Mouse (Mus musculus): ENCODE measurements at regions not wholly inside any gene's neighbourhood (a gene's known extent, or its start where the extent isn't known, plus 50 kb on each side); places are given as distances from the start of the nearest gene placed in this dataset.
A peak's percentile ranks its signal among the peaks of the same experiment; 100 is the strongest.

DNA sequence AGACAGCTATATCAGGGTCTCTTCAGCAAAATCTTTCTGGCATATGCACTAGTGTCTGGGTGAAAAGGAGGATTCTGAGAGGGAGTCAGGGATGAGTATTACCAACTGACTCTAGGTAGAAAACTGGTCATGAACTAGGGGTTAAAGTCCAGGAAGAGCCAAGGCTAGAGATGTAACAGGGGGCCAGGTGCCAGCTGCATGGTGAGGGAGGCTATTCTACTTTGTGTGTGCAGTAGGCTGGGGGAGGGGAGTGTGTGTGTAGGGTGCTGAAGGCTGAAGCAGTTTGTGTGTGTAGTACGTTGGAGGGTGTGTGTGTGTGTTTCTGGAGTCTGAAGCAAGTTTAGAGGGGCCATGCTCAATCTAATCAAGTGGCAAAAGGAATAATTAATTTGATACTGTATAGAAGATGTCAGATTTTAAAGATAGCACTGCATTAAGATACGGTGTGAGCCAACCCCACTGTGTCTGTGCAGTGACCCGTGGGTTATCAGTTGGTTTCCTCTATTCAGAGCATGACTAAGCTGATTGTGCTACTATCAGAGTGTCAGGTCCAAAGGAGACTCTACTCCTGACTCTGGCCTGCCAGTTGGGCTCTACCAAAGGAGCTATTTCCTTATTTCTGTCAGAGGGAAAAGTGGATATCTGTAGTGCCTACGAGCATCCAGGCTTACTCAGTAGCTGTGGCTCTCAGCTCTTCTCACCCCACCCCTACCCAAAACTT lies 82.0 kb downstream of the Phlda1 start:
- no peaks in the 10 kb centered on the region for H3K36me3 ChIP-seq (ENCODE audit: control insufficient read depth, insufficient read depth, low read length)
- H3K27me3 ChIP-seq (ENCODE audit: control insufficient read depth, insufficient read depth, low read depth, low read length), result no peaks in the 10 kb centered on the region
- no peak overlapping the region for H3K4me3 ChIP-seq (ENCODE audit: low read length)
- WGBS, result 42% methylated on average over 4 of the region's 4 CpGs
- peaks cover 5% of the 10 kb centered on the region for H3K4me1 ChIP-seq (replicated peaks; ENCODE audit: control insufficient read depth, insufficient read depth, low read length)
- H3K9me3 ChIP-seq (ENCODE audit: control insufficient read depth, low read length), result no peaks in the 10 kb centered on the region
- no peak overlapping the region for H3K27ac ChIP-seq (ENCODE audit: low read length)
- no peak for ATAC-seq (ENCODE audit: low read depth)
- no peak overlapping the region for H3K9ac ChIP-seq (ENCODE audit: low read length)
- no peak overlapping the region for H3K4me2 ChIP-seq (ENCODE audit: low read depth, low read length)

DNA sequence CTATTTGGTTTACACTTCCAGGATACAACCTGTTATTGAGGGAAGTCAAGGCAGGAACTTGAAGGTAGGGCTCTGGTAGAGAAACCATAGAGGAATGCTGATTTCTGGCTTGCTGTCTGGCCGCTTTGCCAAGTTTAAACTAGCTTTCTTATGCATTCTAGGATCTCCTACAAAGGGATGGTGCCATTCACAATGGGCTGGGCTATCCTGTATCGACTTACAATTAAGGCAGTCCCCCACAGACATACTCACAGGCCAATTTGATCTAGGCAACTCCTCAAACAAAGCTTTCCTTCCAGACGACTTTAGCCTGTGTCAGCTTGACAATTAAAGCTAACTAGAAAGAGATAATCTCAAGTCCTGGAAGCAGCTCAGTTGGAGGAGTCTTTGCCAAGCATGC lies 83.1 kb downstream of the Phlda1 start:
- no peak overlapping the region for H3K9ac ChIP-seq (ENCODE audit: low read length)
- no peaks in the 10 kb centered on the region for H3K4me1 ChIP-seq (replicated peaks; ENCODE audit: control insufficient read depth, insufficient read depth, low read length)
- H3K4me2 ChIP-seq (ENCODE audit: low read depth, low read length), result no peak overlapping the region
- H3K27me3 ChIP-seq (ENCODE audit: control insufficient read depth, insufficient read depth, low read depth, low read length), result no peaks in the 10 kb centered on the region
- WGBS, result 68% methylated on average over 3 of the region's 3 CpGs
- ATAC-seq (ENCODE audit: low read depth), result no peak
- H3K4me3 ChIP-seq (ENCODE audit: low read length), result no peak overlapping the region
- no peak overlapping the region for H3K27ac ChIP-seq (ENCODE audit: low read length)
- no peaks in the 10 kb centered on the region for H3K9me3 ChIP-seq (ENCODE audit: control insufficient read depth, low read length)
- no peaks in the 10 kb centered on the region for H3K36me3 ChIP-seq (ENCODE audit: control insufficient read depth, insufficient read depth, low read length)

DNA sequence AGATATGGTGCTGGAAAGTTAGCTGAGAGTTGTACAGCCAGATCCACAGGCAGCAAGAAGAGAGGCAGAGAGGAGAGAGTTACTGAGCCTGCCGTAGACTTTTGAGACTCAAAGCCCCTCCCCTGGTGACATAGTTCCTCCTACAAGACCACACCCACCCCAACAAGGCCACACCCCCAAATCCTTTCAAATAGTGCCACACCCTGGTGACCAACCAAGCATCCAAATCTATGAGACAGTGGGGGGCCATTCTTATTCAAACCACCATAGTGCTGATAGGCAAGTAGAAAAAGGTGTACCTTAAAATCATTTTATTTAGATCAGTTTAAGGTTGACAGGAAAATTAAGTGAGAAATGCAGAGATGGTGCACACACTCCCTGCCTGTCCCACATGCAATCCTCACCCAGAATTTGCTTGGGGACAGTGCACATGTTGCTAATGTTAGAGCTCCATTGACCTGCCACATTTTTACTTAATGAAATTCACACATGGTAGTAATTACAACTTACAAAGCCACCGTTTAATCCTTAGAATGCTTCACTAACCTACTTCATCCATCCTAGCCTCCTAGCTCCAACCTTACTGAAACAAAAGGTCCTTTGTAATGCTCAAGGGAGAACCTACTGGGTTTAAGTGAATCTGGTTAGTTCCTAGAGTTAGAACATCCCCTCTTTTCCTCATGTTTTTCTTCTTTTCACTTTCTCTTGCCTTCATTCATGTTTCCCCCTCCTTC lies 86.5 kb downstream of the Phlda1 start:
- no peak overlapping the region for H3K4me3 ChIP-seq (ENCODE audit: low read length)
- no peak overlapping the region for H3K4me2 ChIP-seq (ENCODE audit: low read depth, low read length)
- ATAC-seq (ENCODE audit: low read depth), result no peak
- 72% methylated on average over 2 of the region's 2 CpGs for WGBS
- peaks cover 4% of the 10 kb centered on the region; the same call in 1 of the 2 replicates for H3K4me1 ChIP-seq (replicated peaks; ENCODE audit: control insufficient read depth, insufficient read depth, low read length)
- H3K27me3 ChIP-seq (ENCODE audit: control insufficient read depth, insufficient read depth, low read depth, low read length), result no peaks in the 10 kb centered on the region
- no peaks in the 10 kb centered on the region for H3K36me3 ChIP-seq (ENCODE audit: control insufficient read depth, insufficient read depth, low read length)
- no peaks in the 10 kb centered on the region for H3K9me3 ChIP-seq (ENCODE audit: control insufficient read depth, low read length)
- no peak overlapping the region for H3K27ac ChIP-seq (ENCODE audit: low read length)
- H3K9ac ChIP-seq (ENCODE audit: low read length), result no peak overlapping the region

DNA sequence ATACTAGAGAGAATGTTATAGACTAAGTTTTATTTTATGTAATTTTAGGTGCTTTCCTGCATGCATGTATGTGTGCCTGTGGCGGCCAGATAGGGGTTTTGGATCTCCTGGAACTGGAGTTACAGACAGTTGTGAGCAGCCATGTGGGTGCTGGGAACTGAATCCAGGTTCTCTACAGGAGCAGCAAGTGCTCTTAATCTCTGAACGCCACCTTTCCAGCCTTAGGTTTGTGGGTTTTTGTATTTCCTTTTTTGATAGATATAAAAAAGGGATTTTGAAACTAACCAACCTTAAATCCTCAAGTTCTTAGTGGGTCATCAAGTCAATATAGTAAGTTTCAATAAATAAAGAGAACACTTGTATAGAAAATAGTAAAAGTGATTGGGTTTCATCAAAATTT lies 87.2 kb downstream of the Phlda1 start:
- Histone ChIP-seq H3K4me2 (ENCODE audit: low read depth, low read length) (no peak overlapping the region), H3K9me3 (ENCODE audit: control insufficient read depth, low read length) (no peaks in the 10 kb centered on the region), H3K36me3 (ENCODE audit: control insufficient read depth, insufficient read depth, low read length) (no peaks in the 10 kb centered on the region), H3K27ac (ENCODE audit: low read length) (no peak overlapping the region), H3K9ac (ENCODE audit: low read length) (no peak overlapping the region), H3K27me3 (ENCODE audit: control insufficient read depth, insufficient read depth, low read depth, low read length) (no peaks in the 10 kb centered on the region), H3K4me1 (replicated peaks; ENCODE audit: control insufficient read depth, insufficient read depth, low read length) (peaks cover 4% of the 10 kb centered on the region; the same call in 1 of the 2 replicates), H3K4me3 (ENCODE audit: low read length) (no peak overlapping the region)
- 94% methylated on average over 2 of the region's 2 CpGs for WGBS
- no peak for ATAC-seq (ENCODE audit: low read depth)

DNA sequence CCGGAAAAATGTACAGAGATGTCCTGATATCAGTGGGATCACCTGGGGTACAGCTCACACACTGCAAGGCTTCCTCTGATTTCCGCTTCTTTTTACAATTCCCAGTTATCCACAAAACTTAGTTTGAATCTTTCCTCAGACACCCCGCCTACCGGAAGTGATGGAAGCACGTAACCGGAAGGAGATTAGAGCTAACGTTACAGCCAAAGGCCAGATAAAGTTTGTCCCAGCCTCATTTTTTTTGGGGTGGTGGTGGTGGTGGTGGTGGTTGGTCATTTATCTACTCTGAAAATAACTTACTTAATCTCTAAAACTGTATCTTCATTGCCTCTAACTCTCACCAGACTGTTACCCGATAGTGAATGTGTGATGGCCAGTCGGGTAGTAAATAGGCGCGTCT lies 88.1 kb downstream of the Phlda1 start:
- WGBS, result 52% methylated on average over 11 of the region's 11 CpGs
- no peak for ATAC-seq (ENCODE audit: low read depth)
- peaks cover 12% of the 10 kb centered on the region for H3K4me1 ChIP-seq (replicated peaks; ENCODE audit: control insufficient read depth, insufficient read depth, low read length)
- H3K9me3 ChIP-seq (ENCODE audit: control insufficient read depth, low read length), result no peaks in the 10 kb centered on the region
- no peak overlapping the region; the same call in 1 of the 2 replicates for H3K4me3 ChIP-seq (ENCODE audit: low read length)
- no peak overlapping the region for H3K9ac ChIP-seq (ENCODE audit: low read length)
- peak overlapping the region; percentile 66 for H3K27ac ChIP-seq (ENCODE audit: low read length)
- no peaks in the 10 kb centered on the region for H3K27me3 ChIP-seq (ENCODE audit: control insufficient read depth, insufficient read depth, low read depth, low read length)
- H3K4me2 ChIP-seq (ENCODE audit: low read depth, low read length), result peak overlapping the region; percentile 46
- no peaks in the 10 kb centered on the region for H3K36me3 ChIP-seq (ENCODE audit: control insufficient read depth, insufficient read depth, low read length)

DNA sequence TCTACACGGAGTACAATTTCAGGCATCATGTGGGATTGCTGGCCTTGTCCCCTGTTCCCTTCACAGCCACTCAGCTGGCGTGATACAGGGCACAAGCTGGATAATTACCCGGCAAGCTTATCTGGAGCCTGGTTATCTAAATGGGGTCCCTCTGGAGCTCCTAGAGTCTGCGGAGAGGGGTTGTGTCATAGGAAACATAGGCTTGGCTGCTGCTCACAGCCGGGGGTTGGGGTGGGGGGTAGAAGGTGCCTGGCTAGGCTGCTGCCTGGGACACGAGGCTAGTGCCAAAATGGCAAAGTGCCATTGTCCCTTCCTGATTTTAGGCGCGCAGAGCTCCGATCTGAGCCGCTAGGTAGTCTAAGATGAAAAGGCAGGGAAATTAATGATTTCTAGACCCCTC lies 88.6 kb downstream of the Phlda1 start:
- Histone ChIP-seq H3K36me3 (ENCODE audit: control insufficient read depth, insufficient read depth, low read length) (no peaks in the 10 kb centered on the region), H3K4me2 (ENCODE audit: low read depth, low read length) (peak overlapping the region; percentile 46), H3K9me3 (ENCODE audit: control insufficient read depth, low read length) (no peaks in the 10 kb centered on the region), H3K4me3 (ENCODE audit: low read length) (peak overlapping the region; percentile 14), H3K27me3 (ENCODE audit: control insufficient read depth, insufficient read depth, low read depth, low read length) (no peaks in the 10 kb centered on the region), H3K9ac (ENCODE audit: low read length) (peak overlapping the region; percentile 40; the same call in 1 of the 2 replicates), H3K27ac (ENCODE audit: low read length) (peak overlapping the region; percentile 66), H3K4me1 (replicated peaks; ENCODE audit: control insufficient read depth, insufficient read depth, low read length) (peaks cover 17% of the 10 kb centered on the region)
- ATAC-seq (ENCODE audit: low read depth), result peak; percentile 84
- WGBS, result 12% methylated on average over 10 of the region's 10 CpGs

DNA sequence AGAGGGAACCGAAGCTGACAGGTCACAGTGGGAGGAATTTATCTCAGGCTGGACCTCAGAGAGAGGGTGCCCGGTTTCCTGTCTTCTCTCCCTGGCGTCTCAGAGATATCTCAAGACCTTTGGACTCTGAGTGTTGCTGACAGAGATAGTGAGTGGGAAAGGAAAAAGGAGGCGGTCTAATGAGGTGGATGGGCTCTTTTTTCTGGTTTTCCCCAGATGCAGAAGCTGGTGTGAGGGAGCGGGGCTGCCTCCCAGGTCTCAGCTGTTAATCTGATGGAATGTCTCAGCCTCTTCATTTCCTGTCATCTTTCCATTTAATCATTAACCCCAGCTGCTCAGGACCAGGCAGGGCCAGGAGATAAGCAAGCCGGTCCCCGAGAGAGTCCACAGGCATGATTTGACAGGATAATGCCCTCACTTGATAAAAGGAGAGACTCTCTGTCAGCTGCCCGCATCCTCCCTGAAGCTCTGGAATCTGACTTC lies 89.5 kb downstream of the Phlda1 start:
- peak overlapping the region; percentile 66; the same call in 1 of the 2 replicates for H3K27ac ChIP-seq (ENCODE audit: low read length)

DNA sequence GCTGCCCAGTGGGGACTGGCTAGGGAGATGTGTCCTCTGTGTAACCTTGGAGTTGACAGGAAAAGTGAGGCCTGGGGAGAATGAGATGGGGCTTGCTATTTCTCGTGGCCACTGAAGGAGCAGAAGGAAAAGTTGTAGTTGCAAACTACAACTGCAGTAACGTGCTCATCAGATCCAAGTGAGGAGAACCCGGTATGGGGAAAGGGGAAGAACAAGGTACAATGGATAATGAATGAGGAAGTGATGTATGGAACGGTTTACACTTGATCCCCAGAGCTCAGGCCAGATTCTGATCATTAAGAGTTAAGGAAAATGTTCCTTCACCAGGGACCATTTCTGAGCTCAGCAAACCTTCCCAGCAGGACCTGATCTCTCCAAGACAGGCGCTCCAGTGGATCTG lies 92.6 kb downstream of the Phlda1 start:
- no peak for ATAC-seq (ENCODE audit: low read depth)
- Histone ChIP-seq H3K4me3 (ENCODE audit: low read length) (no peak overlapping the region), H3K4me1 (replicated peaks; ENCODE audit: control insufficient read depth, insufficient read depth, low read length) (peaks cover 32% of the 10 kb centered on the region), H3K4me2 (ENCODE audit: low read depth, low read length) (no peak overlapping the region), H3K27me3 (ENCODE audit: control insufficient read depth, insufficient read depth, low read depth, low read length) (no peaks in the 10 kb centered on the region), H3K36me3 (ENCODE audit: control insufficient read depth, insufficient read depth, low read length) (no peaks in the 10 kb centered on the region), H3K9ac (ENCODE audit: low read length) (no peak overlapping the region), H3K9me3 (ENCODE audit: control insufficient read depth, low read length) (no peaks in the 10 kb centered on the region), H3K27ac (ENCODE audit: low read length) (0 out of 2 replicates have a peak overlapping the region, but pooled peaks have one; percentile 21)
- WGBS, result 83% methylated on average over 5 of the region's 5 CpGs

More for the DNA sequence above, 89.5 kb downstream of the Phlda1 start:
- H3K9me3 ChIP-seq (ENCODE audit: control insufficient read depth, low read length), result no peaks in the 10 kb centered on the region
- peaks cover 26% of the 10 kb centered on the region for H3K4me1 ChIP-seq (replicated peaks; ENCODE audit: control insufficient read depth, insufficient read depth, low read length)
- peak overlapping the region; percentile 14; the same call in 1 of the 2 replicates for H3K4me3 ChIP-seq (ENCODE audit: low read length)
- no peaks in the 10 kb centered on the region for H3K36me3 ChIP-seq (ENCODE audit: control insufficient read depth, insufficient read depth, low read length)
- no peaks in the 10 kb centered on the region for H3K27me3 ChIP-seq (ENCODE audit: control insufficient read depth, insufficient read depth, low read depth, low read length)
- H3K9ac ChIP-seq (ENCODE audit: low read length), result no peak overlapping the region
- H3K4me2 ChIP-seq (ENCODE audit: low read depth, low read length), result peak overlapping the region; percentile 46
- ATAC-seq (ENCODE audit: low read depth), result peak; percentile 80
- WGBS, result 11% methylated on average over 8 of the region's 8 CpGs
